Mouse (Mus musculus): Measurements from ENCODE around the gene Usp49.
"Not testable (repeated sequence)": the region's sequence is repeated elsewhere in the genome, so short reads cannot be mapped to it uniquely, and the experiment has no call there.

Usp49 gene

DNA sequence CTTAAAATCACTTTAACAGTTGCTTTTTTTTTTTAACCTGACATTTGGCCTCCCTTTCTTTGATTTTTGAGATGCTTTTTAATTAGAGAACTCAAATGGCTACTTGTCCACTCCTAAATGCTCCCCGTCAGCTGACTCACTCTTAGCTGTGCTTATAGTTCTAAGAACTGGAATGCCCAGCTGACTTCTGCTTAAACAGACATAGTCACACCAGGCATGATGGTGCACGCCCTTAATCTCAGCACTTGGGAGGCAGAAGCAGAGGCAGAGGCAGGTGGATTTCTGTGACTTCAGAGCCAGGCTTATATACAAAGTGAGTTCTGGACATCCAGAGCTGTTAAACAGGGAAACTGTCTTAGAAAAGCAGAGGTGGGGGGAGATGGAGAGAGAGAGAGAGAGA, 21.5 kb downstream of the Usp49 start:
- no peak for DNase-seq (ENCODE audit: low spot score)

DNA sequence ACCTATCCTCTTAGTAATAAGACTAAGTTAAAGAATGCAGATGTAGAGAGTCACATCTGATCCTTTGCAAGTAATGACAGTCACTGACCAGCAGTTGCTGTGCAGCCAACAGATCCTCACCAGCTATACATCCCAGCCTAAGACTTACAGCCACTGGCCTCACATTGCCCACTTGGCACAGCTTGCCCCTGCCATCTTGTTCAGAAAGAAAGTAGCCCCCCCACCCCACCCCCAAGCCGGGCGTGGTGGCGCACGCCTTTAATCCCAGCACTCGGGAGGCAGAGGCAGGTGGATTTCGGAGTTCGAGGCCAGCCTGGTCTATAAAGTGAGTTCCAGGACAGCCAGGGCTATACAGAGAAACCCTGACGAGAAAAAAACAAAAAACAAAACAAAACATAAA, 23.9 kb downstream of the Usp49 start:
- DNase-seq (ENCODE audit: low spot score), result not testable (repeated sequence)

DNA sequence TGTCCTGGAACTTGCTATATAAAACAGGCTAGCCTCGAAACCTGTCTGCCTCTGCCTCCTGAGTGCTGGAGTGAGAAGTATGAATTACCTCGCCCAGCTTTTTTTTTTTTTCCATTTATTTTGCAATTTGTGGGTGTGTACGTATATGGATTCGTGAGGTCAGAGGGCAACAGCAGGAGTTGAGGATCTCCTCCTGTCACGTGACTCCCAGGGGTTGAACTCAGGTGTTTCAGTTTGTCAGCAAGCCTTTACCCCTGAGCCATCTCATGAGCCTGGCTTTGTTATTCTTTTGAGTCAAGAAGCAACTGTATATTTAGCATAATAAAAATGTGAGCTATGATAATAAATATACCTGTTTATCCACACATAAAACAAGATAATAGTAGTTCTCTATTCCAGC, 25.2 kb downstream of the Usp49 start:
- no peak for DNase-seq (ENCODE audit: low spot score)

DNA sequence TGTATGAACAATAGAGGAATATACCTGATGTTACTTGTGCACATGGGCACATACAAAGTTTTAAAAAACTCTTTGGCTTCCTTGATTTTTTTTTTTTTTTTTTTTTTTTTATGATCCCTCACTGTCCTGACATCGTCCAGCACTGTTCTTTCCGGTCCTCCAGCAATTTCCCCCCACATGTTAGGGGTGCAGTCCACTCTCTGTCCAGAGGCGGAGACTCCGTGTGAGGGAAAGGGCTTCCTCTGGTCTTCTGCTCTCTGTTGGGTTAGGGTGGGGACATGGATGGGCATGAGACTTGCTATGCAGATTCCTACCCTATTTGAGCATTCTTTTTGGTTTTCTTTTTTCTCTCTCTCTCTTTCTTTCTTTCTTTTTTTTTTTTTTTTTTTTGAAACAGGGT, 27.4 kb downstream of the Usp49 start:
- DNase-seq (ENCODE audit: low spot score), result no peak

DNA sequence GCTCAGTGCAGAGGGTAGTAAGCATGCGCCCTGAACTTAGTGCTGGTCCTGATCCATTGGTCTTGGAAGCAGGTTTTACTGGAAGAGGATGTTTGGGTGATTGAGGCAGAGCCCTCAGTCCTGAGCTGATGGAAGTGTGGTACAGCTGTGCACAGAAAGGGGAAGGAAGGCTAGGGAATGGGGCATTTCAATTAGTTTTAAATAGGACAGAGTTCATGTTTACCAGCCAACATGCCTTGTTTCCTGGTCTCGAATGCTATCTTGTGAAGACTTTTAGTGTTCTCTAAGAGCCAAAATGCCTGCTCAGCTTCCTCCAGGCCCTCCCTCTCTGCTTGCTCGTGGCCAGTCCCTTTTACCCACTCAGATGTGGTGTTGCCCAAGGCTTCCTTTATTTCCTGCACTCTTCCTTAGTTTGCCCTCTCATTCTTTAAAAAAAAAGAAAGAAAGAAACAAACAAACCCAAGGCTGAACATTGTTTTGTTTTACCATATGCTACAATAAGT, 28.3 kb downstream of the Usp49 start:
- DNase-seq (ENCODE audit: low spot score), result no peak

DNA sequence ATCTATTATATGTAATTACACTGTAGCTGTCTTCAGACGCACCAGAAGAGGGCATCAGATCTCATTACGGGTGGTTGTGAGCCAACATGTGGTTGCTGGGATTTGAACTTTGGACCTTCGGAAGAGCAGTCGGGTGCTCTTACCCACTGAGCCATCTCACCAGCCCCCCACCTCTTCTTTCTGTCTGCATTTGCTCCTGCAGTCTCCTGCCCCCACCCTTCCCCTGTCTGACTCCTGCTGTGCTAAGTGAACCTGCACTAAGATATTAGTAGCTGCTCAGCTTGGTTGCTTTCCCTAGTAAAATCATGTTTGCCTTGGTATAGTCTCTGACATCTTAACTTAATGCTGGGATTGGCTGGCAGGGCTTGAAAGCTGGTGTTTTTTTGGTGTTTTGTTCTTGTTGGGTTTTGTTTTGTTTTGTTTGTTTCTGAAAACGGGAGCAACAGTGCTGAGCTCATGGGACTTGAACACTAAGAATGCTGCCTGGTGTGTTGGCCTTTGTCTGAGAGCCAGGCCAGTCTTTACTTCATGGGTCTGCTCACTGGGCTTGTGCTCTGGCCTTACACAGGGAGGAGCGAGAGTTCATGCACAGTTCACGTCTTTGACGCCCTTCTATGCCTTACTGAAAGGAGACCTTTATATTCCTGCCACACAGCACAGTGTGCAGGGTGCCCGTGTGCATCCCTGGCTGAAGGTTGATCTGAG, 32.7 kb downstream of the Usp49 start:
- DNase-seq (ENCODE audit: low spot score), result no peak

DNA sequence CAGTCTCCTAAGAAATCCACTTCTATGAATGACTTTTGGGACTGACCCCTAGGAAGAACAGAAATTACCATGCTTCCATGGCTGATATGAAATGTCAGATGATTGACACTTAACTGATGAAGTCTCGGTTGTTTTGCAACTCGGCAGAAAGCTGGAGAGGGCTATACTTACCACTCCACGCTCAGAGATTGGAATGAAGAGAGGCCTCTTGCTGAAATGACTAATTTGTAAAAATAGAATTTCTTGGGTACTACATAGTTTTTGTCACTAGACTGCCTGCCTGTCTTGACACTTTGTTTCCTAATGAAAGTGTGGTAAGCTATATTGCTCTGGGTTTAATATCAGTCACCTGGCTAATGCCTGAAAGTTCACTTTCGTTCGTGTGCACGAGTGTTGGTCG, 34.0 kb downstream of the Usp49 start:
- no peak for DNase-seq (ENCODE audit: low spot score)

DNA sequence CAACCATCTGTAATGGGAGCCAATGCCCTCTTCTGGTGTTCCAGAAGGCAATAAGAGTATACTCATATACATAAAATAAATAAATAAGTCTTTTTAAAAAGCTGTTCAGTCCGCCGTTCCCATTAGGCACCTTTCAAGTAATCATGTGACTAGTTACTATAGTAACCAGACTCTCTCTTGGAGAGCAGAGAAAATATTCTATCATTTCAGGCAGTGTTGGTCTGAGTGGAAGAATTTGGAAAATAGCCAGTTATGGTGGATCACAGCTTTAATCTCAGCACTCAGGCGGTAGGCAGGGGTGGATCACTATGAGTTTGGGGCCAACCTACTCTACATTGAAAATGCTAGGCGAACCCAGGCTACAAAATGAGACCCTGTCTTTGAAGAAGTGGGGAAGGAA, 38.7 kb downstream of the Usp49 start:
- DNase-seq (ENCODE audit: low spot score), result no peak

DNA sequence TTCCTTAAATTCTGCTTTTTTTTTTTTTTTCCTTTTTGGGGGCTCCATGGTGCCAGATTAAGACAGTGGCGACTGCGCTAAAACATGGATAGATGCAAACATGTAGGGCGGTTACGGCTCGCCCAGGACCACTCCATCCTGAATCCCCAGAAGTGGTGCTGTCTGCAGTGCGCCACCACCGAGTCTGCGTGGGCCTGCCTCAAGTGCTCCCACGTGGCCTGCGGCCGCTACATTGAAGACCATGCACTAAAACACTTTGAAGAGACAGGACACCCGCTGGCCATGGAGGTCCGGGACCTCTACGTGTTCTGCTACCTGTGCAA, 41.5 kb downstream of the Usp49 start:
- DNase-seq (ENCODE audit: low spot score), result no peak

DNA sequence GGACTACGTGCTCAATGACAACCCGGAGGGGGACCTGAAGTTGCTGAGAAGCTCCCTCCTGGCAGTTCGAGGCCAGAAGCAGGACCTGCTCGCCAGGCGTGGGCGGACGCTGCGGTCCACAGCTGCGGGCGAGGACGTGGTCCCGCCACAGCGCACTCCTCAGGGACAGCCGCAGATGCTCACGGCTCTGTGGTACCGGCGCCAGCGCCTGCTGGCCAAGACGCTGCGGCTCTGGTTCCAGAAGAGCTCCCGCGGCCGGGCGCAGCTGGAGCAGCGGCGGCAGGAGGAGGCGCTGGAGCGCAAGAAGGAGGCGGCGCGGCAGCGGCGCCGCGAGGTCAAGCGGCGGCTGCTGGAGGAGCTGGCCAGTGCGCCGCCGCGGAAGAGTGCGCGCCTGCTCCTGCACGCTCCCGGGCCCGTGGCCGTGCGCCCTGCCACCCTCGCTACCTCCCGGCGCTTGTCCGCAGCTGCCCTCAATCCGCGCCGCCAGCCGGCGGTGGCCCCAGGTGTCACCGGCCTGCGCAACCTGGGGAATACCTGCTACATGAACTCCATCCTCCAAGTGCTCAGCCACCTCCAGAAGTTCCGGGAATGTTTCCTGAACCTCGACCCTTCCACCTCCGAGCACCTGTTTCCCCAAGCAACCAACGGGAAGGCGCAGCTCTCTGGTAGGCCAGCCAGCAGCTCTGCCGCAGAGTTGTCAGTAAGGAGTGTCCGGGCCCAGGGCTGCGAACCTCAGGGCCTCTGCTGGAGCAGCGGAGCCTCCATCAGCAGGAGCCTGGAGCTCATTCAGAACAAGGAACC, 42.0 kb downstream of the Usp49 start:
- DNase-seq (ENCODE audit: low spot score), result peak; percentile 79

DNA sequence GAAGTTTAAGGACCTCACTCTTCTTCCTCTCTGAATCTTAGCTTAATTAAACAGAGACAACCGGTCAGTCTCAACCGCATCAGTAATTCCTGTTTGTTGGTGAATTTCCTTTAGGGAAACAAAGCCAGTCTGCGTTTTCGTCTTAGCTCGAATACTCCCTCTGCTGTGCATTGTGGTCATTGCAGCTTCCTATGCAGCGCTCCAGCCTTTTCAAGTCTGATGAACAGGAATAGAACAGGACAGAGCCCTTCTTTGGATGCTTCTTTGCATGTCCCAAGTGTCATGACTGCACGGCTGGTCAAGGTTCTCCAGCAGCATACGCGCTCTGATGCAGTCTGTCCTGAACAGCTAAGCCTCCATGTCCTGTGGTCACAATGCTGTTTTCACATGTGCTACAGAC, 46.1 kb downstream of the Usp49 start:
- peak; percentile 62 for DNase-seq (ENCODE audit: low spot score)

DNA sequence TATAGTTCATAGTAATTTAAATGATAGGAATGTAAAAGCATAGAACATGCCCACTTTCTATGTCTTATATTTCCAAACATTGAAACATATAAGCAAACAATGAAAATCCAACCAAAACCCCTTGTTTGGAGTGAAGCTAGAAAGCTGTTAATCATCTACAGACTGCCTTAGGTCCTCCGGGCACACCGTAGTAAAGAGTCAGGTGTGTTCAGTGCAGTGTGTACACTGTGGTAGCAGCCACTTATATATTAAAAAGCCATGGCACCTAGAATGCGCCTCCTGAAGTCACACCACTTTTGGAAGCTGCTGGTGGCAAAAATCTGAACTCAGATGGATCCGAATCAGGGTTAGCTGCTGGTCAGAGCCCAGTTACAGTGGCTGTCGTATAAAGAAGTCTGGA, 47.7 kb downstream of the Usp49 start:
- no peak for DNase-seq (ENCODE audit: low spot score)

DNA sequence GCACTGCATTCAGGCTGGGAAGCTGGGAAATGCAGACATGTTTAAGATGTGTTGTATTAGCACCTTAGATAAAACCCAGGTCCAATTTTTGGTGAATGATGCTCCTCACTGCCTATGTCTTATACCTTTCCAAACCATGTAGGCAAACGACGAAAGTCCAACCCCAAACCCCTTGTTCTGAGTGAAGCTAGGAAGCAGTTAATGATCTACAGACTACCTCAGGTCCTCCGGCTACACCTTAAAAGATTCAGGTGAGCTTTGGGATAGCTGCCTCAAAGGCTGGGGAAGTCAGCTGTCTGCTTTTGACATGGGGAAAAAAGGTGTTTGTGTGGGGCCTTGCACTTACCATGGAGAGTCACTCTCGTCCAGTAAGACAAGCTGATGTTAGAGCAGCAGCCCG, 48.2 kb downstream of the Usp49 start:
- no peak for DNase-seq (ENCODE audit: low spot score)

DNA sequence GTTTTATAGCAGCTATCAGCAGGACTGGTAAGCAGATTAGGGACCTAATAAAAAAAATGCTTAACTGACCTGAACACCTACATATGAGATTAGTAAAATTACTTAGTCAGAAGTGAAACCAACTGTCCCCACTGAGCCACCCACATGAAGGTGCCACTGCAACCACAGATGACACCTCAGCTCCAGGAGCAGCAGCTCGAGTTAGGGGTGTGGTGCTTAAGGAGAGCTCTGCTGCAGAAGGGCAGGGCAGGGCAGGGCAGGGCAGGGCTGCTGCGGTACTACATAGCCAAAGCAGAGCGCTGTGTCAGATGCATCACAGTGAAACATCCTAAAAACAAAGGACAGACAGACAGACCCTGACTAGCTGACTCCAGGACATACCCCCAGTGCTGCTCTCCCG, 52.3 kb downstream of the Usp49 start:
- no peak for DNase-seq (ENCODE audit: low spot score)

DNA sequence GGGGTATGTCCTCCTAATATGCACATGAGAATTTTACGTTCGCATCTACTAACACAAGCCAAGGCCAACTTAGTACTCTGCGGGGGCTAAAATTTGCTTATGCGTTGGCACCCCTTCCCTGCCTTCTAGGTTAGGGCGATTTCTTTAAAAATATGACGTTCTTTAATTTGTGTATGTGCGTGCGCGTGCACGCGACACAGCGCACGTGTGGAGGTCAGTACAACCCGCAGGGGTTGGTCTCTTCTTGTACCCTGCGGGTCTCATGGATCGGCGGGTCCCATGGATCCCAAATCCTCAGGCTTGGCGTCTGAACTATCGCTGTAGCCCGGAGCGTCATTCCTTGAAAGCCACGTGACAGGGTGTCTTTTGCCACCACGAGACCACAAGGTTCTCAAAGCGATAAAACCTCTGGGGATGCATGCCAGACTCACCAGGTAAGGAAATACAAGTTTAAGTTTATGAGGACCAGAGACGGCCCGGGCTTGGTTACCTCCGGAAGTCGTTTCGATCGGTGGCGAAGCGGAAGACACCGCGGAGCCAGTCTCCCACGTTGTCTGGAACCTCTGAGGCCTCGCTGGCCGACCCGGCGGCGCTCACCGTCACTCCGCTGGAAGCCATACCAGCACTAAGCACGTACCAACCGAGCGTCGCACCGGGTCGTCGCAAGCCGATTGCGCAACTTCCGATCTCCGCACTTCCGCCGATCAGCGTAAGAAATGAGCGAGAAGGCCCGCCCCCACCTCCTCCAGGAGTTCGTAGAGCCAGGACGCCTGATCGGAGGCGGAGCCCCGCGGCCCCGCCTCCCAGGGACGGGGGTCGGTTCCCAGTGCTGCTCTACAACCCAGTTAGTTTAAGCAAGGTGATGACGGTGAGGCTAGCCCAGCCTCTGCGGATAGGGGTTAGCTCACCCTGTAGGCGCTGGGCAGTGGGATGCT, 57.2 kb downstream of the Usp49 start:
- peak; percentile 93 for DNase-seq (ENCODE audit: low spot score)

DNA sequence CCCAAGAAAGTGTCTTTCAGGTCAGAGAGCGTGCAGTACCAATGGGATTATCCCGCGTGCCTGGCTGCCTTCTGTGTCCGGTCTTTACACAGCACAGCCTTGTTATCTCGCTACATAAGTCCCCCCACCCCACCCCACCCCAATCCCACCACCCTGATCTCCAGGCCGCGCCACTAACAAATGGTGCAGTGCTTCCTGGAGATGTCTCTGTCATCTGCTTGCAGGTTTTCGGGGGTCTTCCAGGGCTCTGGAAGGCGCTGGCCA, 57.8 kb downstream of the Usp49 start, which contains the start of gene Tomm6:
TSS of gene Tomm6 (minus strand) at position 43 of the 264 bp plus-strand sequence.
- DNase-seq (ENCODE audit: low spot score), result no peak

DNA sequence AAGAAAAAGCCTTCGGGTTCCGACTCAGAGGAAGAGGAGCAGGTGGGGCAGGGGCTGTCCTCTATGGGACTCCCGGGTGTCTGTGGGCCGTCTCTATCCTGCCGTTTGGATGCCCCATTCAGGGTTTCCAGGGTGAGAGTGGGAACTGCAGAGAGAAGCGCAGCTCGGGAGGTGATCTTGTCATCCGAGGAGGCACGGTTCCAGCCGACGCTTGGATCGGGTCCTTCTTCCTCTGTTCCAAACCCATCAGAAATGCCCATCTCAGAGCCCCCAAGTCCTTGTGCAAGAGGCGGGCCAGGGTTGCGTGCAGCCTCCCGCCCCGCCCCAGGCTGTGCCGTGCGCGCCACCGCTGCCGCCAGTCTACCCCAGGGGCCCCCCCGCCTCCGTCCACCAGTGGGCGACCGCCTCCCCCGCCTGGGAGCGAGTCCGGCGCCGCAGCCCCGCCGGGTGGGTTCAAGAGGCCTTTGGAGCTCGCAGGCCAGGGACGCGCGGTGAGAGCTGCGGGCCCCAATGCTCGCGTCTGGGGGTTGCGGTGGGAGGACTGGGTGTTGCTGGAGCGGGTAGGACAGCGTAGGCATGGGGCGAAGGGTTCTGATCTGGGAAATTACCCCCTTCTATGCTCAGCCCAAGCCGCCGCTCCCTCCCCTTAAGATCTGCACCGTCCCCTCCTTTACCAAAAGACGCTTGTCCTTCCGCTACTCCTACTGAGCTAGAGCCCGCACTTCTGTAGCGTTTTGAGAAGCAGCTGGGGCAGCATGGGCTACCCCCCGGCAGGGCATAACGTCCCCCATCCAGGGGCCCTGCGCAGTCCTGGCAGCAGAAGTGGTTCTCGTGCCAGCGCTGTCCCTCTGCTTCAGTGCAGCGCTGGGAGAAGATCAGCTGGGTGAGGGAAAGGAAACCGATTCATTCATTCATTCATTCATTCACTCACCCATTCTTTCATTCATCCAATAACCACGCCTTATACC, 58.4 kb downstream of the Usp49 start, which contains the start of gene Frs3:
TSS of gene Frs3 (plus strand) at position 423 of the 968 bp plus-strand sequence.
- DNase-seq (ENCODE audit: low spot score), result peak; percentile 75

DNA sequence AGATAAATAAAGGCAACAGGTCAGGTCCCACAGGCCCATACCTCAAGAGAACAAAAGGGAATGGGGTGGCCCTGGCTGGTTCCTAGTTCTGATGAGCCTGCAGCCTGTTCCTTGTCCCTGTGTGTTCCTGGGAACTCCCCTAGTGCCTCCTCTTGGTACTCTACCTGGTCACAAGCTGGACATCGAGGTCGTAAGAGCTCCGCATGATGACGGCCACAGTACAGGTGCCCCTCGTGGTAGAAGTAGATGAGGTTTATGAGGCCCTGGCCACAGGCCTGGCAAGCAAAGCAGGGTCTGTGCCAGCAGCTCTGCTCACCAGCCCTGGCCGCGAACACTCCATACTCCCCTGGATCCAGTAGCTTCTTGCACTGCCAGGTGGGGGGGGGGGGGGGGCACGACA, 59.4 kb downstream of the Usp49 start:
- DNase-seq (ENCODE audit: low spot score), result no peak

DNA sequence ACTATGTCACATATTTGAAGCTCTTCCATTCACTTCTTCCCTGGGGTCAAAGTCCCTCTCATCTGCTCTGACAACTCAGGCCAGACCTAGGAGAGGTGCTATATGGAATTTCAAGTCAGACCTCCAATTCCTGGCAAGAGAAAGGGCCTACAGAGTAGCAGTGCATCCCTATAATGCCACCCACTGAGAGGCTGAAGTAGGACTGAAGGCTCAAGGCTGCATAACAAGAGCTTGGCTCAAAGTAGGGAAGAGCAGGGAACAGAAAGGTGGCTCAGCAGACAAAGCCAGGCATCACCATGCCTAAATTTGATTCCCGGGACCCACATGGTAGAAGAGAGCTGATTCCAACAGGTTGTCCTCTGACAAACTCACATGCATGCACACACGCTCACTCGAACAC, 61.2 kb downstream of the Usp49 start:
- DNase-seq (ENCODE audit: low spot score), result no peak

DNA sequence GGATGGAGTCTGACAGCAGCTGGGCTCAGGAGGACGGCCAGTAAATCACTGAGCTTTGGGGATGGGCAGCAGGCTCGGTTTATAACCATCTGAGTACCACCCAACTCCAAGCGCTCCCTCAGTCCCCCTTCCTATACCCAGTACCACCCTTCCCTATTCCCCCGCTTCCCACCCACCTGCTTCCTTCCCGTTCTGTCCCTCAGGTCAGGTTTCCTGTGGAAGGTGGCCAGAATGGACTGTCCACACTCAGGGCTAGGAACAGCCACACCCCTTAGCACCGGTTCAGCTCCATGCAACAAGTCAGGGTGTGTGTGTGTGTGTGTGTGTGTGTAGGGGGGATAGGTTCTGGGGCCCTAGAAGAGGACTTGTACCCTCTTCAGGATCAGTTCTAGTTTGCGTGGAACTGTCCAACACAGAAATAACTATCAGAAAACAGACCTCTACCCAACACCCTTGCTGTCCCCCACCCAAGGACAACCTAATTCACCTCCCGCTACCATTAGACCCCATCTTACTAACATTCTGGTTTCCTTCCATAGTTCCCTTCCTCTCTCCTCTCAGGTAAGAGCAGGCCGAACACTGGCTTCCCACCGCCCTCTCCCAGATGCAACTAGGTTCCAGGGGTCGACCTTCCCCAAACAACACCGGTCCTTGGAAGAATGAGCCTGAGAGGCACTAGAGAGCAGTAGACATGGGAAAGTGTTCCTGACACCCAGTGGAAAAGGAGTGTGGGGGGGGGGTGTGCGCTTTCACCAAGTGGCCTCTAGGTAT, 63.4 kb downstream of the Usp49 start:
- DNase-seq (ENCODE audit: low spot score), result no peak

DNA sequence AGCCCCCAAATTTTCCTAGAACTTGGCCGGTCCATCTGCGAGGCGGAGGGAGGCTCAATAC, 63.8 kb downstream of the Usp49 start, which contains the start of gene Gm21981:
TSS of gene Gm21981 (minus strand) at position 14 of the 61 bp plus-strand sequence.
- no peak for DNase-seq (ENCODE audit: low spot score)

Data from ovary, postnatal 36 days (tissue).